Mouse (Mus musculus) midbrain, postnatal 0 days (tissue): ENCODE measurements around the gene Mrpl34. TPM values are rescaled to one million over a fixed set of nuclear protein-coding genes. Genes with fewer than 3 reads are reported as not detected.
A peak's percentile ranks its signal among the peaks of the same experiment; 100 is the strongest.

ENCODE experiments used
- ATAC-seq: fragments of 200-750 bp; cut with Nextera tagmentation; 2 replicates; pipeline ENCODE4 v1.8.0; 2017; ENCODE audit warnings: moderate number of reproducible peaks, mild to moderate bottlenecking, moderate TSS enrichment, moderate library complexity; ENCODE audit not compliant: low FRiP score
- DNase-seq: peaks from one replicate; pipeline ENCODE4 v3.0.0-alpha.2; 2015; ENCODE audit warnings: low spot score
- H3K27ac ChIP-seq: fragments of 300-500 bp; sonication (generic); 2 replicates; pipeline ENCODE4 v1.5.1; 2014; ENCODE audit warnings: low read depth, mild to moderate bottlenecking, low read length, mixed read lengths
- H3K27me3 ChIP-seq: fragments of 300-500 bp; sonication (generic); 2 replicates; pipeline ENCODE4 v1.6.1; 2014; ENCODE audit warnings: low read length, control low read depth, mixed read lengths; ENCODE audit not compliant: insufficient read depth
- H3K36me3 ChIP-seq: fragments of 300-500 bp; sonication (generic); 2 replicates; pipeline ENCODE4 v1.6.1; 2014; ENCODE audit warnings: low read length, control low read depth, mixed read lengths; ENCODE audit not compliant: insufficient read depth
- H3K4me1 ChIP-seq: fragments of 300-500 bp; sonication (generic); 2 replicates; pipeline ENCODE4 v1.6.1; 2014; ENCODE audit warnings: mild to moderate bottlenecking, control low read depth, antibody characterized with exemption, low read length, mixed read lengths; ENCODE audit not compliant: insufficient read depth
- H3K4me2 ChIP-seq: fragments of 300-500 bp; sonication (generic); 2 replicates; pipeline ENCODE4 v1.6.1; 2014; ENCODE audit warnings: low read depth, mild to moderate bottlenecking, low read length, mixed read lengths; ENCODE audit not compliant: poor library complexity, severe bottlenecking
- H3K4me3 ChIP-seq: fragments of 300-500 bp; sonication (generic); 2 replicates; pipeline ENCODE4 v1.5.1; 2014; ENCODE audit warnings: low read depth, mild to moderate bottlenecking, low read length, moderate library complexity
- H3K9ac ChIP-seq: fragments of 300-500 bp; sonication (generic); replicated peaks from 2 replicates; pipeline ENCODE4 v1.6.1; 2014; ENCODE audit warnings: mild to moderate bottlenecking, low read length, moderate library complexity, mixed read lengths; ENCODE audit not compliant: poor library complexity, severe bottlenecking
- H3K9me3 ChIP-seq: fragments of 300-500 bp; sonication (generic); 2 replicates; pipeline ENCODE4 v1.6.1; 2016; ENCODE audit warnings: low read length, control low read depth
- CTCF ChIP-seq: IDR thresholded peaks from 2 replicates; pipeline ENCODE4 v1.5.1; 2016; ENCODE audit warnings: antibody characterized with exemption, mild to moderate bottlenecking
- WGBS: fragments of 180-500 bp; shearing (Covaris S2); extraction: QIAGEN DNeasy Blood & Tissue Kit; methylation state at CpG from one replicate; pipeline ENCODE4 v1.1.7; 2014; 5-methylcytosine and 5-hydroxymethylcytosine counted together
- polyA plus RNA-seq: library from polyadenylated mRNA; unstranded; fragments of >200 nt; fragmentation: Nextera tagmentation; extraction: Ambion mirVana; gene quantifications from 2 replicates; pipeline ENCODE4 v1.2.1, GENCODE M21; 2015
- total RNA-seq: library from RNA; depleted of rRNA; stranded (reverse); fragments of >200 nt; gene quantifications from 2 replicates; pipeline ENCODE4 v1.2.3, GENCODE M21; 2014

Mrpl34 gene
- total and polyA plus RNA-seq, 2 experiments from 2014 or later = 119 to 163 TPM

DNA sequence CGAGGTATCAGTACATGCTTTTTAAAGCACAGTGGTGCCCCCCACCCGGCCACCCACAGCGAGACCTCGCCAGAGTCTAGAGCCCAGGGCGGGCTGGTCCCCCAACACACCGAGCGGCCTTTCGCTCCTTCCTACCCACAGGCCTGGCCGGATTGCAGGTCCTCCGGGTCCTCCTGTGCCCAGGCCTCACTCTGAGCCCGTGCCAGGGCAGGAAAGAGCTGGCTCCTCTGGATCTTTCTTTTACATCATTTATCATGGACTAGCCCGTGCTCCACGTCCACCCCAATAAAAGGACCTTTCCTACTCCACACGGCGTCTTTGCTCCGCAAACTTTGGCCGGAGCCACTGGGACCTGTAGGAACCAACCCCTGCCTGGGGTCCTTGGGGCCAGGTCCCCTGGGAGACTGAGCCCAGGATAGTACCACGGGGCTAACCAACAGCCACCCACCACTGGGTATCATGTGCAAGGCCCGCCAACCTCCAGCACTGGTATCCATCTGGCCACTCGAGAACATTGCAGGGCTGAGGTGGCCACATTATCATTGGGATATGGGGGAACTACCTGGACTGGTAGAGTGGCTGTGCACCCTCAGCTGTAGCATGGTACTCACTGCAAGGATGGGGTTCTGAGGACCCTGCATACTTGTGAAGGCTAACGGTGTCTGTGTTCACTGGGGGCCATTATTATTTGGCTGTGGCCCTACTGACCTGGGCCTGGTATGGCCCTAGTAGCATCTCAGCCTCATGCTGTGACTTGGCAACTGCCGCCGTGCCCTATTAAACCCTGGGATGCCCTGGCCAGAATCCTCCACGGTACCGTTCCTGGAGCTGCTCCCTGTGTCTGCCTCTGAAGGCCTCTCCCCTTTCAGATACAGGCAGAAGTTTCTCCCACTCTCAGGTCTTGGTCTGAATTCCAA, 10.3 kb downstream of the Mrpl34 start:
- DNase-seq (no peak), ATAC-seq (no peak)
- TF ChIP-seq CTCF = no peak
- no peak overlapping the region for H3K4me2 ChIP-seq
- H3K27ac ChIP-seq = no peak overlapping the region
- no peaks in the 10 kb centered on the region; the same call in 1 of the 2 replicates for H3K4me1 ChIP-seq
- H3K9me3 ChIP-seq = no peaks in the 10 kb centered on the region
- H3K36me3 ChIP-seq = peaks cover 48% of the 10 kb centered on the region
- no peaks in the 10 kb centered on the region for H3K27me3 ChIP-seq
- WGBS = 84% methylated on average over 25 of the region's 25 CpGs
- no peak overlapping the region for H3K9ac ChIP-seq
- H3K4me3 ChIP-seq = no peak overlapping the region

DNA sequence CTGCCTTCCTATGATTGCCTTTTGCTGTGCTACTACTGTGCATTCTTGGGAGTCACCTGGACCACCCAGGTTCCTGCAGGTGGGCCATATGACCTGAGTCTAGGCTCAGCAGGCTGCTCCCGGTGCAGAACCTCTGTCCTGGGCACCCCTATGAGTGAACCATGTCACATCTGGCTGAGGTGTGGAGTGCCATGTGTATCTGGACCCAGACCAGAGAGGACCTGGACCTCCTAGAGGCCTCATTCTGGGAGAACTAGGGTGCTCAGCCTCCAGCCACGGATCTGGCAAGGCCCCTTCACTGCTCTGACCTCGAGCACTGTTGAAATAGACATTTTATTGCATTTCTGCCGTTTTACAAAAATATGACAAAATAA, 10.9 kb downstream of the Mrpl34 start:
- H3K9me3 ChIP-seq = no peaks in the 10 kb centered on the region
- 32% methylated on average over 4 of the region's 4 CpGs for WGBS
- H3K27me3 ChIP-seq = no peaks in the 10 kb centered on the region
- TF ChIP-seq CTCF = no peak
- H3K4me3 ChIP-seq = peak overlapping the region; percentile 44
- H3K36me3 ChIP-seq = peaks cover 51% of the 10 kb centered on the region
- peak overlapping the region; percentile 77 for H3K4me2 ChIP-seq
- DNase-seq = no peak
- H3K27ac ChIP-seq = peak overlapping the region; percentile 85
- no peak for ATAC-seq
- no peaks in the 10 kb centered on the region; the same call in 1 of the 2 replicates for H3K4me1 ChIP-seq
- peak overlapping the region; percentile 64 for H3K9ac ChIP-seq

- Histone ChIP-seq H3K36me3 (peaks cover 51% of the 10 kb centered on the region), H3K27me3 (no peaks in the 10 kb centered on the region), H3K9me3 (no peaks in the 10 kb centered on the region), H3K4me3 (peak overlapping the region; percentile 44), H3K4me1 (no peaks in the 10 kb centered on the region; the same call in 1 of the 2 replicates), H3K9ac (peak overlapping the region; percentile 64), H3K27ac (peak overlapping the region; percentile 85), H3K4me2 (peak overlapping the region; percentile 77)
- ATAC-seq (peak; percentile 60), DNase-seq (peak; percentile 87)
- peak; percentile 40; the same call in 1 of the 2 replicates for TF ChIP-seq CTCF
- WGBS = under 1% methylated on average over 44 of the region's 121 CpGs
Observed at GRCm38 (mm10) chr8:71476099-71476940, 11.6 kb downstream of the Mrpl34 start.

DNA sequence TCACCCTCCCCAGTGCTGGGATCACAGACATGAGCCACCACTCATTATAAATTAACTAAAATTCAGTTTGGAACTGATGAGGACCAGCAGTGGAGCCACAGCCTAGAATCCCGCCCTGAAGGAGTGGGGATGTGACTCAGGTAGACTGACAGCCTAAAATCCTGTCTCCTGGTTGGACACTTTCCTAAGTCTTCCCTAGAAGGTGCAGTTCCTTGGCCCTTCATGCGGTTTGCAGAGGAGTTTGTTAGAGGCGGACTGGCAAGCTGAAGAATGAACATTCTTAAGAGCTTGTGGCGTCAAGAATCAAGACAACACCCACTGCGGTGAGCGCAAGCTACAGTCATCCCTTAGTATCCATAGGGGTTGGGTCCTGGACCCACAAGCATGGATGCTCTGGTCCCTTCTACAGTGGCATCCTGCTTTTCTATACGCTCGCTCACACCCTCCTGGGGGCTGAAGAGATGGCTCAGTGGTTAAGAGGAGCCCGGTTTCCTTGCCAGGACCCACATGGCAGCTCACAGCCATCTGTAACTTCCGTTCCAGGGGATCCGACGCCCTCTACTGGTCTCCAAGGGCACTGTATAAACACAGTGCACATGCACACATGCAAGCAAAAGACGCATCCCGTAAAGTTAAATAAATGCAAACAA, 12.6 kb downstream of the Mrpl34 start:
- TF ChIP-seq CTCF = peak; percentile 73
- DNase-seq = peak; percentile 75
- peak overlapping the region; percentile 85 for H3K27ac ChIP-seq
- H3K9me3 ChIP-seq = no peaks in the 10 kb centered on the region
- peak; percentile 2; the same call in 1 of the 2 replicates for ATAC-seq
- peaks cover 51% of the 10 kb centered on the region for H3K36me3 ChIP-seq
- H3K4me3 ChIP-seq = peak overlapping the region; percentile 44; the same call in 1 of the 2 replicates
- 44% methylated on average over 14 of the region's 14 CpGs for WGBS
- peak overlapping the region; percentile 64 for H3K9ac ChIP-seq
- H3K4me2 ChIP-seq = peak overlapping the region; percentile 77
- H3K4me1 ChIP-seq = no peaks in the 10 kb centered on the region; the same call in 1 of the 2 replicates
- no peaks in the 10 kb centered on the region for H3K27me3 ChIP-seq

- Histone ChIP-seq H3K9ac (no peak overlapping the region), H3K27me3 (no peaks in the 10 kb centered on the region), H3K9me3 (no peaks in the 10 kb centered on the region), H3K36me3 (peaks cover 50% of the 10 kb centered on the region), H3K4me2 (no peak overlapping the region), H3K27ac (no peak overlapping the region), H3K4me3 (no peak overlapping the region), H3K4me1 (no peaks in the 10 kb centered on the region; the same call in 1 of the 2 replicates)
- WGBS = 93% methylated on average over 11 of the region's 11 CpGs
- ATAC-seq (no peak), DNase-seq (no peak)
- no peak for TF ChIP-seq CTCF
Observed at GRCm38 (mm10) chr8:71478943-71479342, 14.2 kb downstream of the Mrpl34 start.
